Comparison of ENCODE assay signal across 8 mouse cellular contexts in the genomic region with DNA sequence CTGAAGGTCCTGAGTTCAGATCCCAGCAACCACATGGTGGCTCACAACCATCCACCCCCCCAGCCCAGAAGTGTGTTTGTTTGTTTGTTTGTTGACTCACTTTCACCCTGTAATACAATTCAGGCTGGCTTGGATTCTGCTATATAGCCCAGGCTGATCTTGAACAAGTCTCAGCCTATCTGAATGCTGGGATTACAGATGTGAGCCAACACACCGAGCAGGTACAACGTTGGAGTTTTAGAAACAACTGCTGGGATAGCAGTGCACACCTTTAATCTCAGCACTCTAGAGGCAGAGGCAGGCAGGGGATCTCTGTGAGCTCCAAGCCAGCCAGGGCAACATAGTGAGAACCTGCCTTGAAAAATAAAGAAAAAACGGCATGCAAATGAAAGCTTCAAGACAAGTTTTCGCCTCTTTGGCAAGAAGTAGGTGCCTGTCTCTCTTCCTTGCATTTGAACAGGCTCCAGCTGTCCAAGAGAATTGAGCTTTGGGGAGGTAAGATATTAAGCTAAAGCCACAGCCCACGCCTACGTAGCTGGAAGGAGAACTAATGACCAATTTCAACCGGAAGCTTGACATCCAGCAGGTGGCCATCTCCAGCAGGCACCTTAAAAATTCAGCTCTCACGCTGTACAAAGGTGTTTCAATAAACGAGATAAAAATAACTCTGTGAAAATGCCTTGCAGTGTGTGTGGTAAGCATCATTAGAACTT. TPM values are rescaled to one million over a fixed set of nuclear protein-coding genes. Genes with fewer than 3 reads are reported as not detected.
A peak's percentile ranks its signal among the peaks of the same experiment; 100 is the strongest.
DNase-seq lines count a peak whose midpoint lies in the region; ATAC-seq and TF ChIP-seq lines count a peak whose summit lies in the region.

No protein-coding gene starts in this region.

- DNase-seq in lung, postnatal 36 days, result peak; percentile 32
- no peak for DNase-seq in lung, postnatal 4 days
- peak; percentile 49 for DNase-seq in kidney, postnatal 0 days (ENCODE audit: low spot score)
- DNase-seq in naive thymus-derived CD4-positive, alpha-beta T cell, adult 2 months (ENCODE audit: low read depth), result peak; percentile 3
- DNase-seq in layer of hippocampus, adult 9-11 months, result no peak
- no peak for DNase-seq in c-Kit-positive CD71-positive TER-119-positive erythroid progenitor cells, embryonic 14.5 days (ENCODE audit: low spot score)
- DNase-seq in spleen, postnatal 36 days (ENCODE audit: low spot score in 2 of 2), result no peak

- ATAC-seq in forebrain, embryonic 15.5 days (replicated peaks), result no peak
- no peak for ATAC-seq in kidney, postnatal 0 days (replicated peaks; ENCODE audit: low FRiP score, low read depth)

- peak; percentile 33; the same call in 1 of the 2 replicates for TF ChIP-seq CTCF in kidney, postnatal 0 days (IDR thresholded peaks at IDR 0.05; ENCODE audit: low read depth)

- WGBS in forebrain, embryonic 15.5 days, result 11% methylated on average over 9 of the region's 9 CpGs
- WGBS in kidney, postnatal 0 days, result 10% methylated on average over 9 of the region's 9 CpGs

- H3K4me2 ChIP-seq in forebrain, embryonic 15.5 days (replicated peaks), result peak overlapping the region; percentile 80
- peak overlapping the region; percentile 100 for H3K4me2 ChIP-seq in kidney, postnatal 0 days (ENCODE audit: low read length)

- peak overlapping the region; percentile 92 for H3K9ac ChIP-seq in forebrain, embryonic 15.5 days (replicated peaks)
- H3K9ac ChIP-seq in kidney, postnatal 0 days (ENCODE audit: low read depth, low read length), result no peak overlapping the region

- peak overlapping the region; percentile 97 for H3K27ac ChIP-seq in forebrain, embryonic 15.5 days (replicated peaks)
- H3K27ac ChIP-seq in kidney, postnatal 0 days, result no peak overlapping the region

- peaks cover 27% of the 10 kb centered on the region for H3K4me1 ChIP-seq in forebrain, embryonic 15.5 days
- peaks cover 15% of the 10 kb centered on the region; the same call in 1 of the 2 replicates for H3K4me1 ChIP-seq in kidney, postnatal 0 days (replicated peaks; ENCODE audit: insufficient read depth, low read length)

- H3K36me3 ChIP-seq in forebrain, embryonic 15.5 days, result no peaks in the 10 kb centered on the region
- no peaks in the 10 kb centered on the region for H3K36me3 ChIP-seq in kidney, postnatal 0 days (ENCODE audit: insufficient read depth, low read length)

- H3K27me3 ChIP-seq in forebrain, embryonic 15.5 days, result no peaks in the 10 kb centered on the region
- peaks cover 22% of the 10 kb centered on the region for H3K27me3 ChIP-seq in kidney, postnatal 0 days (ENCODE audit: insufficient read depth, low read length)

- H3K4me3 ChIP-seq in forebrain, embryonic 15.5 days, result peak overlapping the region; percentile 72
- peak overlapping the region; percentile 64 for H3K4me3 ChIP-seq in kidney, postnatal 0 days (replicated peaks; ENCODE audit: low read depth, low read length)

- H3K9me3 ChIP-seq in forebrain, embryonic 15.5 days, result no peaks in the 10 kb centered on the region
- H3K9me3 ChIP-seq in kidney, postnatal 0 days (replicated peaks; ENCODE audit: low read length), result no peaks in the 10 kb centered on the region

RNA-seq across cellular contexts. Expression of a gene that starts 1.0 kb away (rescaled TPM):
- polyA plus RNA-seq in forebrain, embryonic 15.5 days (2015; fragmentation: Nextera tagmentation; extraction: Ambion mirVana), result 672 and 718 TPM in 2 replicates
- 6.7 and 11.4 TPM in 2 replicates for polyA plus RNA-seq in kidney, postnatal 0 days (2015; fragmentation: Nextera tagmentation; extraction: Ambion mirVana)

RNA-seq across cellular contexts. Expression of a gene that starts 44.1 kb away (rescaled TPM):
- not detected in 2 replicates for polyA plus RNA-seq in forebrain, embryonic 15.5 days (2015; fragmentation: Nextera tagmentation; extraction: Ambion mirVana)
- not detected in 2 replicates for polyA plus RNA-seq in kidney, postnatal 0 days (2015; fragmentation: Nextera tagmentation; extraction: Ambion mirVana)

Comparison
In these comparisons a context has a peak if more than half of its experiments do, and no peak if none do; other contexts are left out.
1. DNase-seq: peak in lung, postnatal 36 days (single experiment), kidney, postnatal 0 days (single experiment) and naive thymus-derived CD4-positive, alpha-beta T cell, adult 2 months (single experiment); none in lung, postnatal 4 days (0 of 2), layer of hippocampus, adult 9-11 months (single experiment), c-Kit-positive CD71-positive TER-119-positive erythroid progenitor cells, embryonic 14.5 days (single experiment) and spleen, postnatal 36 days (0 of 2).
2. RNA of a gene that starts 1.0 kb away (polyA plus RNA-seq): 672 to 718 TPM in forebrain, embryonic 15.5 days; 6.7 to 11.4 TPM in kidney, postnatal 0 days; every median in the first group is over 10 times any median in the second.